Mouse (Mus musculus): ENCODE measurements around the gene Olfr582.

Olfr582 gene

DNA sequence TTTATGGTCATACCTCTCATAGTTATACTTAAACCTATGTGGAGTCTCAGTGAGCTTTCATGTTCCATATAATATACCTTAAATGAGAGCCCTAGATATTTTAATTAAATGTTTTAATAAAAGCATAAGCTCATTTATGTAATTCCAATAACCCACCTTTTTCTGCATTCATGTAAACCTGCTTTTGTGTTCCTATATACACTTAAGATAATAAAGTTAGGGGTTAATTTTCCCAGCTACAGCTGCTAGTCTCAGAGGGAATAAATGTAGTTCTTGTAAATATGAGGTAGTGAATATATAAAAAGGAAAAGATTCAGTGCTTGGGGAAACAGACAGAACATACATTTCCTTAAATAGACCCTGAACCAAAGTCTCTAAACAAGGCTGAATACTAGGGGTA is at the start of gene Olfr582:
Olfr582 (plus strand) TSS at position 301 of the 400 bp plus-strand sequence.
- in situ Hi-C loops (cut with MboI; ENCODE audit: low pct_unique_long_range_greater_than_20kb in 1 of 2, low sequenced_read_pairs in 2 of 2, unreplicated experiment in 1 of 2) = no loop called here

- in situ Hi-C loops (cut with MboI; ENCODE audit: low pct_unique_long_range_greater_than_20kb in 1 of 2, low sequenced_read_pairs in 2 of 2, unreplicated experiment in 1 of 2) = no loop called here
Measured at GRCm38 (mm10) chr7:102989224-102989623, 48.6 kb upstream of the Olfr582 start, which contains the start of gene Olfr578. Gene Olfr578 (minus strand): TSS chr7:102989324.

DNA sequence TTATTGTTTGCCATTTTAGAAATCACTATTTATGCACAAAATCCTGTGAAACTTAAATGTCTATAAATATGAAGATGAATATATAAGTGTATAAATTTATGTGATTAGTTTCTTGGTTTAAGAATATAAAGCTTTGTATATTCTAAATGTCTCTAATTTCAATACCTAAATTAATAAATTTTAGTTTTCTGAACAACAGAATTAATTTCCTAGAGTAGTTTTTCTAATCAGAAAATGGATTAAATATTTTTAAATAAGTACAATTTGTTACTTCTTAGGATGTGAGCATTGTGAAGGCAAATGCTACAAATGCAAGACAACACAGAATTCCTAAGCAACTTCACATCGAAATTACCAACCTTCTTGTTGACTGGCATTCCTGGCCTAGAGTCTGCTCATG is 13.2 kb downstream of the Olfr582 start, which contains the start of gene Olfr583:
Olfr583 (plus strand) TSS at position 301 of the 400 bp plus-strand sequence.
- in situ Hi-C loops (cut with MboI; ENCODE audit: low pct_unique_long_range_greater_than_20kb in 1 of 2, low sequenced_read_pairs in 2 of 2, unreplicated experiment in 1 of 2) = no loop called here

GRCm38 (mm10) chr7:103081585-103081984 is 43.8 kb downstream of the Olfr582 start, which contains the start of gene Olfr584:
Gene Olfr584 (plus strand): TSS chr7:103081885.
- in situ Hi-C loops (cut with MboI; ENCODE audit: low pct_unique_long_range_greater_than_20kb in 1 of 2, low sequenced_read_pairs in 2 of 2, unreplicated experiment in 1 of 2) = no loop called here

Measured in mouse embryonic stem cell (cell line).